Mouse (Mus musculus) large intestine, adult 2 months (tissue): ENCODE data around the gene Ctsm. TPM values are rescaled to one million over a fixed set of nuclear protein-coding genes. Genes with fewer than 3 reads are reported as not detected.
"Not testable (repeated sequence)": the region's sequence is repeated elsewhere in the genome, so short reads cannot be mapped to it uniquely, and the experiment has no call there.

Experiments used
- DNase-seq: peaks from one replicate; pipeline ENCODE4 v3.0.0-alpha.2; 2012; ENCODE audit warnings: low read depth, low spot score
- WGBS: fragments of 180-500 bp; shearing (Covaris S2); methylation state at CpG from one replicate; pipeline ENCODE4 v1.1.7; 2018; 5-methylcytosine and 5-hydroxymethylcytosine counted together
- polyA plus RNA-seq: library from polyadenylated mRNA; depleted of rRNA; stranded (reverse); fragments of >200 nt; gene quantifications from 2 replicates; pipeline ENCODE4 v1.2.3, GENCODE M21; 2012; rRNA removed

The Ctsm gene
- polyA plus RNA-seq = not detected in 2 replicates

DNA sequence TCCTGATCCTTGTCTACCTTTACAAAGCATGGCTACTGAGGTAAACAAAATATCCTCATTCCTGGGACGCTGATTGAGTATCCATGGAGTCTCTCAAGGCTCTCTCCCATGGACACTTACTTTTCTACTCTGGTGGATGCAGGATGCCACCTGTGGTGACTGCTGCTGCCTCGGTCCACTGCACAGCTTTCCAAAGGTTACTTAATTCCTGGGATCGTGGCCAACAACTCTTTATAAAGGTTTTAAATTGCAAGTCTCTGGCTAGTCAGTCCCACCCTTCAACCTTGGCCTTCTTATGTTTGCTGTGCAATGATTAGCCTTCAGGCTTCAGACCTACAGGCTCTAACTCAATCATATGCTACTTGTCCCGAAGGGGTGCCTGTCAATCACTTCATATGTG is at the start of gene Ctsm:
Gene Ctsm (minus strand): TSS at position 209 of the 400 bp plus-strand sequence.
- 52% methylated on average over 4 of the region's 4 CpGs for WGBS
- DNase-seq = no peak

DNA sequence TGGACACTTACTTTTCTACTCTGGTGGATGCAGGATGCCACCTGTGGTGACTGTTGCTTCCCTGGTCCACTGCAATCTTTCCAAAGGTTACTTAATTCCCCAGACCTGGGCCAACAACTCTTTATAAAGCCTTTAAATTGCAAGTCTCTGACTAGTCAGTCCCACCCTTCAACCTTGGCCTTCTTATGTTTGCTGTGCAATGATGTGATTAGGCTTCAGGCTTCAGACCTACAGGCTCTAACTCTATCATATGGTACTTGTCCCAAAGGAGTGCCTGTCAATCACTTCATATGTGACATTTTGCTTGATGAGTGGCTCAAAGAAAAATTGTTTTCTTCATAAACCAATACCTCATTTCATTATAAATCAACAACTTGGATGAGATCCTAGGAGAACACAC is 28.4 kb upstream of the Ctsm start, which contains the start of gene Cts3:
Gene Cts3 (minus strand): TSS at position 101 of the 400 bp plus-strand sequence.
- no peak for DNase-seq

DNA sequence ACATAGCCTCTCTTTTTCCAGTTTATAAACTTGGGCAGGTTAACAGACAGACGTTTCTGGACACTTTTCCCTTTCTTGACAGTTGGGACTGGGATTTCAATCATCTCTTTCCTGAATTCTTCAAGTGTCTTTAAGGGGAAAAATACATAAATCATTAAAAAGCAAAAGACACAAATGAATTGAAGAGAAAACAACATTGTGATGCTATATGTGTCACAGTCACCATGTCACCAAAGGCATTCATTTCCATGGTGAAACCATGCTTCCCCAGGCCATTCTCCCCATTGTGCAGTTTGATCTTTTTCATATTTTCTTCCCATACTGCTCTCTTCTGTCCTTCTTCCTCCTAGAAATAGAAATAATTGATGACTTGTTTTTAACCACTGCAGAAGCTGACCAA is 26.4 kb upstream of the Ctsm start, which contains the start of gene Gm49352:
Gene Gm49352 (minus strand): TSS at position 101 of the 400 bp plus-strand sequence.
- WGBS = 15% methylated on average over 1 of the region's 1 CpGs
- not testable (repeated sequence) for DNase-seq

Other genes starting within 250 kb of the Ctsm start
- not detected in 2 replicates for gene Cts7, start 183.6 kb downstream of the Ctsm start, polyA plus RNA-seq
- gene Gm49352, start 26.3 kb upstream of the Ctsm start, polyA plus RNA-seq = not detected in 2 replicates
- gene Cts3, start 28.3 kb upstream of the Ctsm start, polyA plus RNA-seq = not detected in 2 replicates